Mouse (Mus musculus): ENCODE results near the gene Wdr18. TPM values are rescaled to one million over a fixed set of nuclear protein-coding genes. Genes with fewer than 3 reads are reported as not detected.

Wdr18 gene
- polyA plus RNA-seq, 1 experiment from 2014 or later = 97.6 TPM

DNA sequence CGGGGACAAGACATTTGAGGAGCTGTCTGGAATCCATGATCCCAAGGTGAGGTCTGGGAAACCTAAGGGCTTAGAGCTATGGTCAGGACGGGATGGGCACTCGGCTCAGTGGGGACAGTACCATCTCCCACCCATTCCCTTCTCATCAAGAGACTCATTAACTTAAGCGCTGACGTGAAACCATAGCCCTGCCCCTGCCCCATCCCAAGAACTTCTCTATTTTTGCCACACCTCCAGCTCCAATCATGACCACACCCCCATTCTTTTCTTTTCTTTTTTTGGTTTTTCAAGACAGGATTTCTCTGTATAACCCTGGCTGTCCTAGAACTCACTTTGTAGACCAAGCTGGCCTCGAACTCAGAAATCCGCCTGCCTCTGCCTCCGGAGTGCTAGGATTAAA is 14.7 kb downstream of the Wdr18 start:
- Histone ChIP-seq H3K4me1 (ENCODE audit: control insufficient read depth, insufficient read depth, low read length) (peaks cover 9% of the 10 kb centered on the region), H3K4me2 (no peak overlapping the region), H3K36me3 (ENCODE audit: control insufficient read depth, insufficient read depth, low read length) (peaks cover 39% of the 10 kb centered on the region), H3K27me3 (ENCODE audit: control insufficient read depth, insufficient read depth, low read length) (peaks cover 31% of the 10 kb centered on the region), H3K9ac (ENCODE audit: low read depth, low read length) (no peak overlapping the region), H3K4me3 (ENCODE audit: low read depth, low read length) (no peak overlapping the region), H3K9me3 (replicated peaks; ENCODE audit: control insufficient read depth, low read length) (no peaks in the 10 kb centered on the region), H3K27ac (ENCODE audit: low read depth, low read length) (no peak overlapping the region)
- no peak for ATAC-seq (replicated peaks; ENCODE audit: insufficient number of reproducible peaks, low FRiP score, low TSS enrichment)
- 86% methylated on average over 8 of the region's 8 CpGs for whole genome bisulfite sequencing (ENCODE audit: insufficient replicate concordance)

DNA sequence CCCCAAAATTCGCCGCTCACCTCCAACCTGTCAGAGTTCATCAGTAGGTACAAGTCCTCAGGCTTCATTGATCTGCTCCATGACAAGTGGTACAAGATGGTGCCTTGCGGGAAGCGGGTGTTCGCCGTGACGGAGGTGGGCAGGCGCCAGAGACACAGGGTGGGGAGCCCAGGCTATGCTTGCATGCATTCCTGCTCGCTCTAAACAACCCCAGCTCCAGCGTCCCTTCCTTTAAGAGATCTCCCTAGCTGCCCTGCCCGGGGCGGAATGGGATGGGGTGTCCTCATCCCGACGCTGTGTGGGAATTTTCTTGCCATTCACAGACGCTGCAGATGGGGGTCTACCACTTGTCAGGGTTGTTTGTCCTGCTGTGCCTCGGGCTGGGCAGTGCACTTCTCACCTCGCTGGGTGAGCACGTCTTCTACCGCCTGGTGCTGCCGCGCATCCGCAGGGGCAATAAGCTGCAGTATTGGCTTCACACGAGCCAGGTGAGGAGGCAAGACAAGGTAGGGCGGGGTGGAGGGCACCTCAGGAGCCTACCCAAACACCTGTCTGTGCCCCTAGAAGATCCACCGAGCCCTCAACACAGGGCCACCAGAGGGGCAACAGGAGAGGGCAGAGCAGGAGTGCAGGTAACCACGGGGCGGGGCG is 16.2 kb downstream of the Wdr18 start:
- Histone ChIP-seq H3K27ac (ENCODE audit: low read depth, low read length) (no peak overlapping the region), H3K4me3 (ENCODE audit: low read depth, low read length) (no peak overlapping the region), H3K9ac (ENCODE audit: low read depth, low read length) (no peak overlapping the region), H3K36me3 (ENCODE audit: control insufficient read depth, insufficient read depth, low read length) (peaks cover 41% of the 10 kb centered on the region), H3K27me3 (ENCODE audit: control insufficient read depth, insufficient read depth, low read length) (peaks cover 17% of the 10 kb centered on the region), H3K9me3 (replicated peaks; ENCODE audit: control insufficient read depth, low read length) (no peaks in the 10 kb centered on the region), H3K4me1 (ENCODE audit: control insufficient read depth, insufficient read depth, low read length) (peaks cover 9% of the 10 kb centered on the region), H3K4me2 (no peak overlapping the region)
- 85% methylated on average over 28 of the region's 28 CpGs for WGBS (ENCODE audit: insufficient replicate concordance)
- no peak for ATAC-seq (replicated peaks; ENCODE audit: insufficient number of reproducible peaks, low FRiP score, low TSS enrichment)

DNA sequence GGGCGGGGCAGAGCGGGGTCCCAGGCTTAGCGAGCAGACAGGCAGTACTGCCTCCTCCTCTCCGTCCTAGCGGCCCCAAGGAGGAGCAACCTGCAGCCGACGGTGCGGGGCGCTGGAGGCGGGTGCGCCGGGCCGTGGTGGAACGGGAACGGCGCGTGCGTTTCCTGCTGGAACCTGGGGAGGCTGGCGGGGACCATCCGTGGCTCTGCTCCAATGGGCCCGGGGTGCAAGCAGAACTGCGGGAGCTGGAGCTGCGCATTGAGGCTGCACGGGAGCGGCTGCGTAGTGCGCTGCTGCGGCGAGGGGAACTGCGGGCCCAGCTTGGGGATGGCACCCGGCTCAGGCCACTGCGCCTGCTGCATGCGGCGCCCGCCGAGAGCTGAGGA is 16.8 kb downstream of the Wdr18 start:
- H3K27ac ChIP-seq (ENCODE audit: low read depth, low read length) = no peak overlapping the region
- peaks cover 10% of the 10 kb centered on the region; the same call in 1 of the 2 replicates for H3K4me1 ChIP-seq (ENCODE audit: control insufficient read depth, insufficient read depth, low read length)
- peaks cover 42% of the 10 kb centered on the region for H3K36me3 ChIP-seq (ENCODE audit: control insufficient read depth, insufficient read depth, low read length)
- ATAC-seq (replicated peaks; ENCODE audit: insufficient number of reproducible peaks, low FRiP score, low TSS enrichment) = no peak
- H3K9ac ChIP-seq (ENCODE audit: low read depth, low read length) = no peak overlapping the region
- peaks cover 12% of the 10 kb centered on the region for H3K27me3 ChIP-seq (ENCODE audit: control insufficient read depth, insufficient read depth, low read length)
- no peaks in the 10 kb centered on the region for H3K9me3 ChIP-seq (replicated peaks; ENCODE audit: control insufficient read depth, low read length)
- 79% methylated on average over 33 of the region's 36 CpGs for WGBS (ENCODE audit: insufficient replicate concordance)
- no peak overlapping the region for H3K4me2 ChIP-seq
- no peak overlapping the region for H3K4me3 ChIP-seq (ENCODE audit: low read depth, low read length)

DNA sequence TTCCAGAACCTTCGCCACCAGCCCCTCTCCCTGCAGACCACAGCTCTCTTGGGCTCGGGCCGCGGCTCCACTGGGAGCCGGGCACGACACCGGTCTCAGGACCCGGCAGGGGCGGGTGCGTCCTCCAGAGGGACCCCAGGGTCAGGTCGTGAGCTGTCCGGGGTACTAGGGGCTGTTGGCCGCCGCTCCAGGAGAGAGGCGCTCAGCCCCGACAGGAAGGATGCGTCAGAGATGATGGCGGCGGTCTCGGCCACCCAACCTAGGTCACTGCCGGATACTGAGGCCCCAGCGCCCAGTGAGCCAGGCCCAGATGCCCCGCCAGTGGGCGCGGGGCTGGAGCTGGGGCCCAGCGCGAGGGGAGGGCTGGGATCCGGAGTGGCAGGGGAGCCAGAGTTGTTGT is 17.4 kb downstream of the Wdr18 start:
- peaks cover 42% of the 10 kb centered on the region for H3K36me3 ChIP-seq (ENCODE audit: control insufficient read depth, insufficient read depth, low read length)
- H3K9me3 ChIP-seq (replicated peaks; ENCODE audit: control insufficient read depth, low read length) = no peaks in the 10 kb centered on the region

DNA sequence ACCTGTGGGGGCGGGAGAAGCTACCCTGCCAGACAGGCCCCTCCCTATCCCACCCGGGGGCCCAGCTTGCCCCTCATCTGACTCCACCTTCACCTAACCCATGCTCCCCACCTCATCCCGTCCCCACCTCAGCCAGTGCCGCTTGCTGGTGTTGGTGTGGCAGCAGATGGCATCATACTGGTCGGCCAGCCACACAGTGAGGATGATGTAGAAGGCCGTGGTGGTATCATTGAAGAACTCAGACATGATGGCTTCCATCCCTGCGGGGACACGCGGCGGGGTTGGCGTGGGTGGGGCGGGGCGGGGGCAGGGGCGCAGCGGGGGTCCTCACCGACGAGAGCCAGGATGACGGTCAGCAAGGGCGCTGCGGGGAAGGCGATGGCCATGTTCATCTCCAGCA is 18.1 kb downstream of the Wdr18 start:
- 93% methylated on average over 21 of the region's 21 CpGs for WGBS (ENCODE audit: insufficient replicate concordance)
- Histone ChIP-seq H3K27ac (ENCODE audit: low read depth, low read length) (no peak overlapping the region), H3K4me3 (ENCODE audit: low read depth, low read length) (no peak overlapping the region), H3K27me3 (ENCODE audit: control insufficient read depth, insufficient read depth, low read length) (peaks cover 4% of the 10 kb centered on the region; the same call in 1 of the 2 replicates), H3K9me3 (replicated peaks; ENCODE audit: control insufficient read depth, low read length) (no peaks in the 10 kb centered on the region), H3K4me1 (ENCODE audit: control insufficient read depth, insufficient read depth, low read length) (peaks cover 18% of the 10 kb centered on the region), H3K9ac (ENCODE audit: low read depth, low read length) (no peak overlapping the region), H3K4me2 (no peak overlapping the region), H3K36me3 (ENCODE audit: control insufficient read depth, insufficient read depth, low read length) (peaks cover 42% of the 10 kb centered on the region)
- no peak for ATAC-seq (replicated peaks; ENCODE audit: insufficient number of reproducible peaks, low FRiP score, low TSS enrichment)

More for the DNA sequence above, 17.4 kb downstream of the Wdr18 start:
- H3K4me1 ChIP-seq (ENCODE audit: control insufficient read depth, insufficient read depth, low read length) = peaks cover 11% of the 10 kb centered on the region
- H3K4me3 ChIP-seq (ENCODE audit: low read depth, low read length) = no peak overlapping the region
- ATAC-seq (replicated peaks; ENCODE audit: insufficient number of reproducible peaks, low FRiP score, low TSS enrichment) = no peak
- no peak overlapping the region for H3K4me2 ChIP-seq
- 79% methylated on average over 27 of the region's 28 CpGs for WGBS (ENCODE audit: insufficient replicate concordance)
- H3K27me3 ChIP-seq (ENCODE audit: control insufficient read depth, insufficient read depth, low read length) = peaks cover 6% of the 10 kb centered on the region; the same call in 1 of the 2 replicates
- H3K27ac ChIP-seq (ENCODE audit: low read depth, low read length) = no peak overlapping the region
- no peak overlapping the region for H3K9ac ChIP-seq (ENCODE audit: low read depth, low read length)

DNA sequence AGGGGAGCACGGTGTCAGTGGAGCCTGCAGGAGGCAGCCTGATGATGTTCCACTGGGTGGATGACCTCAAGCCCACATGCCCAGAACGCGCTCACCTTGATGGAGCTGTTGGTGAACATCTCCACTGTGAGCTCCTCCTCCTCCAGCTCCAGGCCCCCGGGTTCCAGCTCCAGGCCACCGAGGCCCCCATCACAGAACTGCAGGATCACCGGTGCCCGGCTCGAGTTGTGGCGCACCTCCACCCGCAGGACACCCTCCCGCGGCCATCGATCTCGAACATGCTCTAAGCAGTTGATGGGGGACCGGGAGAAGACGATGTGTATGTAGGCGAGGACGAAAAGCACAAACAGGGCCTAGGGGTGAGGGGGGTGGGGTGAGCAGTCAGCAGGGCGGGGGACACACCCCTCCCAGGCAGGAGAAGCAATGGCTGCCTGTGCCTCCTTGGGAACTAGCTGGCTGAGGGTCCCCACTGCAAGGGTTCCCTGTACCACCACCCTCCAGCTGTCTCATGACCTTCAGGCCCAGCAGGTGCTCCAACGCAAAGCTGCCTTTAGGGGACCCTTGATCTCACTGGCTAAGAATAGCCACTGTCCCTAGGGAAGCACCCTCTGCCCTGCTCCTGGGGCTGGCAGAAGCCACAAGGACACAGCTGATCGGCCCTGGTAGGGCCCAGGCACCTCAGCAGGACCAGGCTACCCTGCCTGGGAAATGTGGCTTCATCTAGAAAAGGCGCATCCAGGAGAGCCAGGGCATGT is 19.6 kb downstream of the Wdr18 start:
- Histone ChIP-seq H3K9me3 (replicated peaks; ENCODE audit: control insufficient read depth, low read length) (no peaks in the 10 kb centered on the region), H3K4me3 (ENCODE audit: low read depth, low read length) (no peak overlapping the region), H3K4me2 (no peak overlapping the region), H3K9ac (ENCODE audit: low read depth, low read length) (no peak overlapping the region), H3K4me1 (ENCODE audit: control insufficient read depth, insufficient read depth, low read length) (peaks cover 24% of the 10 kb centered on the region), H3K27me3 (ENCODE audit: control insufficient read depth, insufficient read depth, low read length) (no peaks in the 10 kb centered on the region), H3K27ac (ENCODE audit: low read depth, low read length) (no peak overlapping the region), H3K36me3 (ENCODE audit: control insufficient read depth, insufficient read depth, low read length) (peaks cover 42% of the 10 kb centered on the region)
- 87% methylated on average over 22 of the region's 22 CpGs for WGBS (ENCODE audit: insufficient replicate concordance)
- no peak for ATAC-seq (replicated peaks; ENCODE audit: insufficient number of reproducible peaks, low FRiP score, low TSS enrichment)

DNA sequence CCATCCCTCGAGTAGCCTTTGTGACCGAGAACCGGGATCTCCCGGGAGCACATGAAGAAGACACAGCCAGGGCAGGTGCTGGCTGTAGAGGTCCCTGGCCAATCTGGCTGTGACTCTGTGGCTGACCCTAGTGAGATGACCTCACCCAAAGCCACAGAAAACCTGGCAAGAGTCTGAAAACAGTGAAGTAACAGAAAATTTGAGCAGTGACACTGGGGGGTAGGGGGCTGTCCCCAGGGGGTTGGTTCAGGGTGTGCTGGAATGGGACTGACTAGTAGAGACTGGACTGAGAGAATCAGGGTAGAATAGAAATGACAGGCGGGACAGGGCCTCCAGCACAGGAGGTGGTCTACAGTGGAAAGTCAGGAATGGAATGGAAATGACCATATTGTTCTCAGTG is 23.3 kb downstream of the Wdr18 start:
- Histone ChIP-seq H3K27me3 (ENCODE audit: control insufficient read depth, insufficient read depth, low read length) (no peaks in the 10 kb centered on the region), H3K9ac (ENCODE audit: low read depth, low read length) (peak overlapping the region; percentile 91), H3K4me1 (ENCODE audit: control insufficient read depth, insufficient read depth, low read length) (peaks cover 47% of the 10 kb centered on the region), H3K27ac (ENCODE audit: low read depth, low read length) (no peak overlapping the region; the same call in 1 of the 2 replicates), H3K4me3 (ENCODE audit: low read depth, low read length) (peak overlapping the region; percentile 79), H3K9me3 (replicated peaks; ENCODE audit: control insufficient read depth, low read length) (no peaks in the 10 kb centered on the region), H3K36me3 (ENCODE audit: control insufficient read depth, insufficient read depth, low read length) (peaks cover 12% of the 10 kb centered on the region), H3K4me2 (peak overlapping the region; percentile 98)
- no peak for ATAC-seq (replicated peaks; ENCODE audit: insufficient number of reproducible peaks, low FRiP score, low TSS enrichment)
- WGBS (ENCODE audit: insufficient replicate concordance) = 70% methylated on average over 5 of the region's 5 CpGs

DNA sequence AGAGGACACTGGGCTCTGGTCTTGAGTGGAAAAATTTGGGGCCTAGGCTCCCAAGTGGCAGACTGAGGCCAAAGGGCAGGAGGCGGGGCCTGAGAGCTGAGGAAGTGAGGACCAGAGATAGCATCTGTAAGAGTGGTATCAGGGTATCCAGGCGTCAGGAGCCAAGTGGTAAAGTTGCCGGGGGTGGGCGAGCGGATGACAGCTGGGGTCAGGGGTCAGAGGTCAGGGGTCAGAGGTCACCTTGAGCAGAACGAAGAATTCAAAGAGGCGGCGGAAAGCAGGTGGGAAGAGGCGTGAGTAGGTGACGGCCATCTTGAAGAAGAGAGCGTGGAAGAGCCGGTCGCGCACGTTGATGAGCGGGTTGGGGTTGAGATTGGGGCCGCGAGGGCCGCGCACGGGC is 23.7 kb downstream of the Wdr18 start:
- peaks cover 8% of the 10 kb centered on the region for H3K36me3 ChIP-seq (ENCODE audit: control insufficient read depth, insufficient read depth, low read length)
- ATAC-seq (replicated peaks; ENCODE audit: insufficient number of reproducible peaks, low FRiP score, low TSS enrichment) = no peak
- peak overlapping the region; percentile 98 for H3K4me2 ChIP-seq
- H3K9me3 ChIP-seq (replicated peaks; ENCODE audit: control insufficient read depth, low read length) = no peaks in the 10 kb centered on the region
- peak overlapping the region; percentile 79 for H3K4me3 ChIP-seq (ENCODE audit: low read depth, low read length)
- under 1% methylated on average over 16 of the region's 21 CpGs for WGBS (ENCODE audit: insufficient replicate concordance)
- peak overlapping the region; percentile 91 for H3K9ac ChIP-seq (ENCODE audit: low read depth, low read length)
- peak overlapping the region; percentile 96 for H3K27ac ChIP-seq (ENCODE audit: low read depth, low read length)
- no peaks in the 10 kb centered on the region for H3K27me3 ChIP-seq (ENCODE audit: control insufficient read depth, insufficient read depth, low read length)
- H3K4me1 ChIP-seq (ENCODE audit: control insufficient read depth, insufficient read depth, low read length) = peaks cover 47% of the 10 kb centered on the region
